Mouse (Mus musculus) small intestine, adult 2 months (tissue): ENCODE measurements around the gene Qtrt1. TPM values are rescaled to one million over a fixed set of nuclear protein-coding genes. Genes with fewer than 3 reads are reported as not detected.

Experiments used
- H3K27ac ChIP-seq: fragments of 200-500 bp; 2 replicates; pipeline ENCODE4 v1.5.1; 2012; ENCODE audit warnings: low read depth, low read length, control low read depth, inconsistent platforms; ENCODE audit not compliant: insufficient read depth
- H3K27me3 ChIP-seq: fragments of 200-500 bp; 2 replicates; pipeline ENCODE4 v1.6.1; 2012; ENCODE audit warnings: mild to moderate bottlenecking, moderate library complexity, low read length, inconsistent platforms; ENCODE audit not compliant: control insufficient read depth, insufficient read depth
- H3K36me3 ChIP-seq: fragments of 200-500 bp; 2 replicates; pipeline ENCODE4 v1.6.1; 2012; ENCODE audit warnings: mild to moderate bottlenecking, low read length, control low read depth, inconsistent platforms; ENCODE audit not compliant: control insufficient read depth, insufficient read depth
- H3K4me1 ChIP-seq: fragments of 200-500 bp; 2 replicates; pipeline ENCODE4 v1.6.1; 2012; ENCODE audit warnings: low read length, inconsistent platforms, mixed read lengths; ENCODE audit not compliant: control insufficient read depth, insufficient read depth, insufficient read length
- H3K4me3 ChIP-seq: fragments of 200-500 bp; 2 replicates; pipeline ENCODE4 v1.5.1; 2012; ENCODE audit warnings: low read depth, mild to moderate bottlenecking, control low read depth, inconsistent platforms, low read length, moderate library complexity
- CTCF ChIP-seq: fragments of 200-500 bp; IDR thresholded peaks from 2 replicates; pipeline ENCODE4 v1.5.1; 2012; ENCODE audit warnings: low read depth, mild to moderate bottlenecking, control low read depth, inconsistent platforms, low read length, moderate library complexity, mixed read lengths; ENCODE audit not compliant: insufficient replicate concordance, insufficient read length; ENCODE audit errors: extremely low read depth
- POLR2A ChIP-seq: fragments of 200-500 bp; IDR thresholded peaks from 2 replicates; pipeline ENCODE4 v1.6.1; 2012; ENCODE audit warnings: low read depth, mild to moderate bottlenecking, control low read depth, inconsistent platforms, low read length, moderate library complexity
- WGBS: fragments of 180-500 bp; shearing (Covaris S2); methylation state at CpG from one replicate; pipeline ENCODE4 v1.1.7; 2018; 5-methylcytosine and 5-hydroxymethylcytosine counted together
- polyA plus RNA-seq: library from polyadenylated mRNA; depleted of rRNA; stranded (reverse); fragments of >200 nt; gene quantifications from 2 replicates; pipeline ENCODE4 v1.2.3, GENCODE M21; 2012

Gene Qtrt1
- polyA plus RNA-seq, 1 experiment = 32.8 TPM

DNA sequence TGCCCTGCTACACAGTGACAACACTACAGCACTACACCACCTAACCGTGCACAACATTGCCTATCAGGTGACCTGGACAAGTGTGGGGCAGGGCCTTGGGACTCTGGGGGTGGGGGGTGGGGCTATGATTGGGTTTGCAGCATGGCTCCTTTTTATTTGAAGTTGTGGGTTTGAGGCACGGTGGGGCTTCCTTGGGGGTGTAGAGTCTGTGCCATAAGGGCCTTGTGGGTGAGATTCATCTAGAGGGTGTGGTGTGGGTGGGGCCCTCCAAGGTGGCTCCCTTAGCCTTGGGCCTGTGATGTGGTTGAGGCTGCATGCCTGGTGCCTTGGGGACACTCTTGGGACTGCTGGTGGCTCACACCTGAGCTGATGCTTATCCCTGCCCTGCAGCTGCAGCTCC is 8.0 kb downstream of the Qtrt1 start:
- Histone ChIP-seq H3K36me3 (peaks cover 6% of the 10 kb centered on the region; the same call in 1 of the 2 replicates), H3K4me1 (no peaks in the 10 kb centered on the region; the same call in 1 of the 2 replicates), H3K27ac (no peak overlapping the region), H3K27me3 (no peaks in the 10 kb centered on the region), H3K4me3 (no peak overlapping the region)
- WGBS = 61% methylated on average over 2 of the region's 2 CpGs
- no peak for TF ChIP-seq CTCF
- no peak for TF ChIP-seq POLR2A

DNA sequence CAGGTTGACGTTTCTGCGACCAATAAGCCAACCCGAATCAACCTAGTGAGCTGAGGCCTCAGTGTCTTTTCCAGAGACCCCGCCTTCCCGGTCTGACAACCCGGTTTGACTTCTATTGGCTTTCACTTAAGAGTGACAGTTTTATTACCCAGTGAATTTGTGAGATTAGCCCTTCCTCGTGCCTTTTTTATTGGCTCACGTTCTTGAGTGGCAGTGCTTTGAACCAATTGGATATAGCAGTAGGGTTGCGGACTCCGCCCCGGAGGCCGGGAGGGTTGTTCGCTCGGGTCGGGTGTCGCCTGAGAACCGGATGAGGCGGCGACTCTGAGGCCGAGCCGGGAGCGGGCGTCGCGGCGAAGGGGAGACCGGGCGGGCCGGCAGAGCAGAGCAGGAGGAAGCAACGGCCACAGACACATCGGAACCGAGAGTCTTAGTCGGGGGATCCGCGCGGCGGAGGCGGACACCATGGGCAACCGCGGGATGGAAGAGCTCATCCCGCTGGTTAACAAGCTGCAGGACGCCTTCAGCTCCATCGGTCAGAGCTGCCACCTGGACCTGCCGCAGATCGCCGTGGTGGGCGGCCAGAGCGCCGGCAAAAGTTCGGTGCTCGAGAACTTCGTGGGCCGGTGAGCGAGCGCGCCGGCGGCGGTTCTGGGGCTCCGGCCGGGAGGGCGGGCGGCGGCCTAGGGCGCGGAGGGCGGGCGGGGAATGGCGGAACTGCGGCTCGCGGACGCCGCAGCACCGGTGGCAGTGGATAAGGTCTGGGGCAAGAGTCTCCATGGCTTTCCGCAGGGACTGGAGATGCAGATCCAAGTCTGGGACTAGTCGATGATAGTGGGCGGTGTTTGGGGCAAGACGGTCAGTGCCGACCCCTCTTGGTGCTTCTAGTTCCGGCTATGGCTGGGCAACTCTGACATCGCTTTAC is 13.3 kb downstream of the Qtrt1 start, which contains the start of gene Dnm2:
Dnm2 (plus strand) TSS at position 278 of the 925 bp plus-strand sequence.
- WGBS = under 1% methylated on average over 82 of the region's 82 CpGs
- H3K4me1 ChIP-seq = peaks cover 19% of the 10 kb centered on the region
- H3K27me3 ChIP-seq = no peaks in the 10 kb centered on the region
- peak within 1 kb of the TSS; percentile 89 for H3K27ac ChIP-seq
- peak within 1 kb of the TSS; percentile 93 for H3K4me3 ChIP-seq
- peak; percentile 91 for TF ChIP-seq POLR2A
- TF ChIP-seq CTCF = no peak
- H3K36me3 ChIP-seq = peaks cover 2% of the 10 kb centered on the region; the same call in 1 of the 2 replicates

DNA sequence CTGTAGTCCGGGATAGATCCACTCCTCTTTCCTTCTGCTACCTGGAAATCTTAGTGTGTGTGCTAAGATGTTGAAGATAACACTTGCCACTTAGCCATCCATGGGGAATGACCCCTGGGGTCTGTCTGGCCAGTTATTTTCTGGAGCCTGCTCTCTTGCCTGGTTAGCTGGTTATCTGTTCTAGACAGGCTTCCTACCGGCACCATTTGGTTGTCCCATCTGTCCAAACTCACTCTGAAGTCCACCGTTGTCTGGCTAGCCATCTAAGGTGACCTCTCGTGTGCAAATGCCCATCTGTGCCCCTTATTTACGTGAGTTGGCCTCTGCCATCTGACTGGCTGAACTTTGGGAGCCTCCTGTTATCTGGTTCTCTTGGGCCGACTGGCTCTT is 13.9 kb downstream of the Qtrt1 start:
- Histone ChIP-seq H3K36me3 (peaks cover 1% of the 10 kb centered on the region), H3K4me1 (peaks cover 21% of the 10 kb centered on the region), H3K4me3 (peak overlapping the region; percentile 93), H3K27me3 (no peaks in the 10 kb centered on the region), H3K27ac (peak overlapping the region; percentile 89)
- WGBS = 1% methylated on average over 6 of the region's 6 CpGs
- TF ChIP-seq POLR2A (no peak), CTCF (no peak)

DNA sequence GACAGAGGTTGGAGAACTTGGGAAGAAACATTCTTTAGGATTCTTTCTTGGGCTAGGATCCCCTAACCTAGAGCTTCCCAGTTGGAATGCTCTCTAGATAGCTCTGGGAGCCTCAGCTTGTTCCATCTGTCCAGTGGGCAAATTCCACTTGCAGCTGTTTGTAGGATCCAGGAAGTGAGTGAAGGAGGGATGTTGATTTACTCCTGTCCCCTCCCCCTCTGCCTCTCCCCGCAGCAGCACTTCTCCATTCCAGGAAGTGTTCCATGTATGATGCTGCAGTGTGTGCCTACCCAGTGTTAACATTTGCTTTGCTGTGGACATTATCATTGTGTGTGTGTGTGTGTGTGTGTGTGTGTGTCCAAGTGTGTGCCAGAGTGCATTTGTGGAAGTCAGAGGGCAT is 14.4 kb downstream of the Qtrt1 start:
- 0% methylated on average over 1 of the region's 1 CpGs for WGBS
- Histone ChIP-seq H3K36me3 (peaks cover 2% of the 10 kb centered on the region), H3K27me3 (no peaks in the 10 kb centered on the region), H3K27ac (peak overlapping the region; percentile 89), H3K4me3 (peak overlapping the region; percentile 93), H3K4me1 (peaks cover 21% of the 10 kb centered on the region)
- TF ChIP-seq CTCF (no peak), POLR2A (peak; percentile 36; the same call in 1 of the 2 replicates)

DNA sequence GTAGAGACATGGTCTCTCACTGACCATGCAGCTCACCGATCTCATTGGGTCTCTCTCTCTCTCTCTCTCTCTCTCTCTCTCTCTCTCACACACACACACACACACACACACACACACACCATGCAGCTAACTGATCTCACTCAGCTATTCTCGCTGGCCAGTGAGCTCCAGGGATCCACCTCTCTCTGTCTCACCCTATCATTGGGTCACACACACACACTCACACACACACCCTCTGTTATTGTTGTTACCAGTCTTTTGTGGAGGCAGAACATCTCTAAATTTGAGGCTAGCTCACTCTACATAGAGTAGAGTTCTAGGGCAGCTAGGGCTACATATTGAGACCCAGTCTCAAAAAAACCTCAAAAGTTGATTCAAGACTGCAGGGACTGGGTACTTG is 14.9 kb downstream of the Qtrt1 start:
- Histone ChIP-seq H3K27me3 (no peaks in the 10 kb centered on the region), H3K36me3 (peaks cover 2% of the 10 kb centered on the region), H3K4me3 (0 out of 2 replicates have a peak overlapping the region, but pooled peaks have one; percentile 16), H3K27ac (peak overlapping the region; percentile 19), H3K4me1 (peaks cover 21% of the 10 kb centered on the region)
- no peak for TF ChIP-seq CTCF
- no peak for TF ChIP-seq POLR2A
- WGBS = 31% methylated on average over 2 of the region's 2 CpGs

DNA sequence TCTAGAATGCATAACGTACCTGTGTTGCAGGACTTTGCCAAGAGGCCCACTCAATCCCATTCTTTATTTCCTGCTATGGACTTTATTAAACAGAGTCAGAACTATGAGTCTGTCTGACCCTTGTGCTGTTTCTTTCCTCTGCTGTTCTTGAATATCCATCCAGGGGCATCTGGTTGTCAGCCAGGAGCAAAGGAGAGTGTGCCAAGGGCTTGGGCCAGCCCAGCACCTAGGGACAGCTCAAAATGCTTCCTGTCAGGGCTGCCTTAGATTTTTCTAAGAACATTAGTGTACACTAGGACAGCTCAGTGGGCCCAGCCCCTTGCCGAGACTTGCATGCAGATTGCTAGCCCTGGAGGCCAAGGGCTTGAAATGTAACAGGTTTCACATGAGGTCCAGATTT is 16.1 kb downstream of the Qtrt1 start:
- WGBS = 76% methylated on average over 2 of the region's 2 CpGs
- H3K27me3 ChIP-seq = no peaks in the 10 kb centered on the region
- TF ChIP-seq CTCF (no peak), POLR2A (no peak)
- H3K36me3 ChIP-seq = peaks cover 2% of the 10 kb centered on the region
- H3K4me3 ChIP-seq = no peak overlapping the region
- peaks cover 21% of the 10 kb centered on the region for H3K4me1 ChIP-seq
- H3K27ac ChIP-seq = no peak overlapping the region

DNA sequence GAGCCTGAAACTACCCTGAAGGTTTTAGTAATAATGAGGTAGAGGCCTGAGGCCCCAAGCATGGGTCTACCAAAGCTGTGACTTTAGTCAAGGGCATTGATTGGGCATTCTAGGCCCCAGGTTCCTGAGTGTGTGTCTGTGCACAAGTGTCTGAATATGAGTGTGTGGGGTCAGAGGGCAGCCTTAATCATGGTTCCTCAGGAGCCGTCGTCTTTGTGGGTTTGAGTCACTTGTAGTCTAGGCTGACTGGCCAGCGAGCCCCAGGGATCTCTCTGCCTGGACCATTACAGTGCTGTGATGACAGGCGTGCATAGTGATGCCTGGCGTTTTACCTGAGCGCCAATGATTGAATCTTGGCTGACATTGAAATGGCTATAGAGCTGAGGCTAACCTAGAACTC is 16.5 kb downstream of the Qtrt1 start:
- TF ChIP-seq CTCF (no peak), POLR2A (no peak)
- 75% methylated on average over 6 of the region's 6 CpGs for WGBS
- H3K4me1 ChIP-seq = peaks cover 21% of the 10 kb centered on the region
- no peaks in the 10 kb centered on the region for H3K27me3 ChIP-seq
- H3K27ac ChIP-seq = no peak overlapping the region
- H3K4me3 ChIP-seq = no peak overlapping the region
- H3K36me3 ChIP-seq = peaks cover 2% of the 10 kb centered on the region
